Mouse (Mus musculus): ENCODE measurements at regions not wholly inside any gene's neighbourhood (a gene's known extent, or its start where the extent isn't known, plus 50 kb on each side); places are given as distances from the start of the nearest gene placed in this dataset.

- TF ChIP-seq HCFC1 (IDR thresholded peaks at IDR 0.05; ENCODE audit: borderline replicate concordance, insufficient read depth, low read length) = no peak
- TF ChIP-seq MAFK (IDR thresholded peaks at IDR 0.05; ENCODE audit: insufficient read depth, low read depth, low read length) = no peak
Measured at GRCm38 (mm10) chr1:137865030-137865429, 310.5 kb downstream of the Ptprc start.

All from ES-E14 (cell line).